Mouse (Mus musculus): ENCODE measurements around the gene Tbc1d25. TPM values are rescaled to one million over a fixed set of nuclear protein-coding genes. Genes with fewer than 3 reads are reported as not detected.

Gene Tbc1d25
- polyA plus RNA-seq (2012; ENCODE audit: low replicate concordance): 4.5 and 7.7 TPM in 2 replicates

DNA sequence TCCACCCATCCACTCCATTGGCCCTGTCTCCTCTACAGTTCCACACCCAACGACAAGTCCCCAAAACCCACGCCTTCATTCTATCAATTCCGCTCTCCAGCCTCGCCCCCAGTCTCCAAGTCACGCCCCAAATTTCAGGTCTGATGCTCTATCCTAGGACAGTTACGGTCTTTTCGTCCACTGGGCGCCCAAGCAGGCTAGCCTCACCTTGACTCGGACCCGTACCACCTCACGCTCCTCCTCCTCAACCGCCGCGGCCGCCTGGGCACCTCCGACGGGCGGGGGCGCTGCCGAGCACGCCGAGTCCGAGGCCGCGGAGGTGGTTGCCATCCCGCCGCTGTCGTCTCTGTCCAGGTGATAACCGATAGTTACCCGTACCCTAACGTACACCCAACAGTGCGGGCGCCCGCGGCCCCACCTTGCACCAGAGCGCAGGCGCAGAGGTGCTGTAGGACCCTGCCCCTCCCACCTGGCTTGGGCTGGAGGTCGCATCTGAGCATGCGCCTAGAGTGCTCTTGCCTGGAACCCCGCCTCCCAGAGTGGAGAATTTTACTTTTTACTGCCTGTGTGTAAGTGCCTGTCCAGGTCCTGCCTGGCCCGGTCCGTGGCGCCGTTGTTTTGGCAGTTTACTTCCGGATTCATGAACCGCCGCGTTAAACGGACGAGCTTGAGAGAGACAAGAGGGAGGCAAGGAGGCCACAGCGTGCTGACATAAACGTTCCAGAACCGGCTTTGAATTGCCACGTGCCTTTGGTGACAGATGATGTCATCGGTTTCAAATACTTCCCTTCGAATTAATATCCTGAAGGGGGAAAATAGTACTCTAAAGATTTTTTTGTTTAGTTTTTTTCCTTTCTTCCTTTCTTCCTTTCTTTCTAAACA, at the start of gene Tbc1d25:
Tbc1d25 (minus strand) TSS at position 678 of the 882 bp plus-strand sequence.

DNA sequence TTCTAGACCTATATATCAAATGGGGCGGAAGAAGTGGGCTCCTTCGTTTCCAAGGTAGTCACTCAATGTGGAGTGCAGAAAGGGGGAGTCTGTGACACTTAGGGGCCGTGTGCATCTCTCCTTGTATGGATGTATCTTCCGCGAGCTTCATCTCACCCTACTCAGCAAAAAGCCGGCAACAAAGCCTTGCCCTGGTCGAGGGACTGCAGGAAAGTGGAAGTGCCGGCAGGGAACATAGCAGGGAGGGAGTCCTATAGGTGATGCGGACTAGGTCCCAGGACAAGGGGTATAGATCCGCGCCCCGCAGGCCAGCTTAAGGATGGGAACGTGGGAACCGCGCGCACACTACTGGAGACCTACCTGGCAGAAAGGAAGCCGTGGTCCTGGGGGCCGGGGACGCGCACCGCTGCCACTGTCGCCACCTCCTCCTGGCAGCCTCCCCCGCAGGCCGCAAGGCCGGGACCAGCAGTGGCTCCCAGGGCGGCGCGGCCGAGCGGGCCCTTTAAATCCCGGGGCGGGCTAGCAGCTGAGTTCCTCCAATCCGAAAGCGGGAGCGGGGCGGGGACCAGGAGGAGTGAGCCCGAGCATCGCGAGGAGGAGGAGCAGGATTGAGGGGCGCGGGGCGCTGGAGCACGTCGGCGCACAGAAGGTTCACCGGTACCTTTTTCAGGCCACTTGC, 30.2 kb upstream of the Tbc1d25 start, which contains the start of gene Porcn:
Porcn (minus strand) TSS at position 511 of the 679 bp plus-strand sequence.

DNA sequence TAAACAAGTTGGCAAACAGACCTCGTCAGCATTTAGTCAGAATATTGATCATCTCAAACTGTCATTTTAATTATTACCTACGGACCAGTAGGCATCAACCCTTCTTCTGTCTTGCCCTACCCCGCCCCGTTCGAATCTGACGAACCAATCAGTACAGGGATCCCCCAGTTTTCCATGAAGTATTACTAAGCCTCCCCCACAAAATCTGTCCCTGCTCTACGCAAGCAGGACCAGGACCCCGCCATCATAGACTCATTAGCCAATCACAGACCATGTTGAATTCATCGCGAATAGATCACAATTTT, 17.4 kb upstream of the Tbc1d25 start, which contains the start of gene Ebp:
Ebp (minus strand) TSS at position 94 of the 305 bp plus-strand sequence.

DNA sequence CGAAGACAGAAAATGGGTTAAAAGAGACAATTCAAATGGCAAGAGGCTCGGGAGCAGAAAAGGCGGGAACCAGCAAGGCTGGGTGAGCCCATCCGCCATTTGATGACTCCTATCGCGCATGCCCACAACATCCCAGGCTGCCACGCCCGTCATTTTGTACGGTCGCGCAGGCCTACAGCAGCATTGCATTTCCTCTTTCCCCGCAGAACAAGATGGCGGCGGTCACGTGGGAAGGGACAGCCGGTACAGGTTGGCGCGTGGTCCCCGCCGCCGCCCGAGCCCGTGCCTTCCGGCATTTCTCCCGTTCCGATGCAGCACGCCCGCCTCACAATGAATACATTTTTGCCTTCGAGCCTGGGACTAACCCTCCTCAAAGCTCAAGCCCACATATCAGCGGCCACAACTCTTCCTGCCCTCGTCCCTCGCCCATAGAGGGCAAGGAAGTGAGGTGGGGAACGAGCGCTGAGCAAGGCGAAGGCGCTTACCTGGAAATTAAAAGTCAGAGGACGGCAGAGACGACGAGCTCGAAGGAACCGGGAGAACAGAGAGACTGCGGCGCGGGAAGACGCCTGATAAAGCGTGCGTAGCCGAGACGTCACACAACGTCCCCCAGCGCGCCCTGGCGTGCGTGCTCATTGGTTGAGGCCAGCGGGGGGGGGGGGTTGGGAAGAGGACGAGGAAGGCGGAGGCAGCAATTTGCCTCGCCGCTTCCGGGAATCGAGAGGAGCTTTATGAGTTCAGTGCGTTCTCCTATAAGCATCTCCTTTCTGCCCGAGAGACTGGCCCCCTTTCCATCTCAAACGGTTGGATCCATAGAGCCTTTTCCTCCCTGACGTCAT, 30.6 kb downstream of the Tbc1d25 start, which contains the start of gene Rbm3:
Rbm3 (minus strand) TSS at position 728 of the 839 bp plus-strand sequence.

DNA sequence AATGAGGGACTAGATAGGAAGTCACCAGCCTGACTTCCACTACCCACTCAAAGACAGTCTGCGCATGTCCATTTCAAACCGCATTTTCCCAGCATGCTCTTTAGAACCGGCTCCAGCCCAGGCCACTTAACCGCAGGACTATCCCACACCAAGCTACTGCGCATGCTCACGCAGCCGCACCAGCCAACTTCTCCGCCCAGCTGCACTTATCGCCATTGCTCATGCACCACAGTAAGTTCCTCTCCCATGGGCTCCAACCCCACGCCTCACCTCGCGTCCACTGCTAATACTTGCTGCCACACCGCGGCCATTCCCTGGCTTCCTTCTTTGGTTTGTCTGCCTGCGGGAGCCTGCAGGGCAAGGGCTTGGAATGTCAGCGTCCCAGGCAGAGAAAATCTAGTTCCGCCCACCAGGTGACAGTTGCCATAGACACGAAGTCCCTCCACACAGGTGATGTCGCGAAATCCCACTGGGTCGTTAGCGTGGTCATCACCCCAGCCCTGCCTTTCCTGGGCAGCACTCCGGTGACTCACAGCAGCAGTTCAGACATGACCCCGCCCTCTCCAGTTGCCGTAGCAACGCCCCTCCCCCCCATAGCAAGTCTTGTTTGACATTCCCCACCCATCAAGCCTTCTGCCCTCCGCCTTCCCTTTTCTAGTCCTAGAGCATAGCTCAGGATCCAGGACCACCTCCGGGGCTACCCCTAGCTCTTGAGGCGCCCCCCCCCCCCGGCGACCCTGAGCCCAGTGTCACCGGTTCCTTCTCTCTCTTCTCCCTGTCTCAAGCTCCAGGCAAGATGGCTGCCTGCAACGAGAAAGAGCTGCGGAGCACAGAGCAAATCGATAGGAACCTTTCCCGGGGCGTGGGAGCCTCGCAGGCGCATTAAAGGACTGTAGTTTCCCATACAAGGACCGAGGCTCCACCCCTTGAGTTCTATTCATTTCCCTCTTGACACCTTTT, 43.7 kb downstream of the Tbc1d25 start, which contains the start of gene Wdr13:
Wdr13 (minus strand) TSS at position 876 of the 960 bp plus-strand sequence.

Other genes starting within 250 kb of the Tbc1d25 start
- not detected in 2 replicates for gene Eras, start 247.6 kb downstream of the Tbc1d25 start, polyA plus RNA-seq (2012; ENCODE audit: low replicate concordance)
- 10.1 and 14.4 TPM in 2 replicates for gene Hdac6, start 228.3 kb downstream of the Tbc1d25 start, polyA plus RNA-seq (2012; ENCODE audit: low replicate concordance)
- gene Gata1, start 198.1 kb downstream of the Tbc1d25 start, polyA plus RNA-seq (2012; ENCODE audit: low replicate concordance): 2.1 and 24.9 TPM in 2 replicates
- gene Glod5, start 157.7 kb downstream of the Tbc1d25 start, polyA plus RNA-seq (2012; ENCODE audit: low replicate concordance): not detected in 2 replicates
- gene Suv39h1, start 101.4 kb downstream of the Tbc1d25 start, polyA plus RNA-seq (2012; ENCODE audit: low replicate concordance): 4.5 and 8.5 TPM in 2 replicates
- gene Was, start 85.7 kb downstream of the Tbc1d25 start, polyA plus RNA-seq (2012; ENCODE audit: low replicate concordance): 203 and 558 TPM in 2 replicates
- 35.6 and 35.9 TPM in 2 replicates for gene Wdr13, start 43.3 kb downstream of the Tbc1d25 start, polyA plus RNA-seq (2012; ENCODE audit: low replicate concordance)
- 29.3 and 167 TPM in 2 replicates for gene Rbm3, start 30.3 kb downstream of the Tbc1d25 start, polyA plus RNA-seq (2012; ENCODE audit: low replicate concordance)
- gene Ebp, start 17.3 kb upstream of the Tbc1d25 start, polyA plus RNA-seq (2012; ENCODE audit: low replicate concordance): 2.5 and 5.4 TPM in 2 replicates
- gene Porcn, start 30.3 kb upstream of the Tbc1d25 start, polyA plus RNA-seq (2012; ENCODE audit: low replicate concordance): 1.2 and 1.5 TPM in 2 replicates
- gene Ftsj1, start 76.2 kb upstream of the Tbc1d25 start, polyA plus RNA-seq (2012; ENCODE audit: low replicate concordance): 8.0 and 8.3 TPM in 2 replicates
- gene Slc38a5, start 95.0 kb upstream of the Tbc1d25 start, polyA plus RNA-seq (2012; ENCODE audit: low replicate concordance): 0.38 and 35.8 TPM in 2 replicates
- not detected in 2 replicates for gene Ssxb10, start 151.2 kb upstream of the Tbc1d25 start, polyA plus RNA-seq (2012; ENCODE audit: low replicate concordance)
- gene Ssxb9, start 190.8 kb upstream of the Tbc1d25 start, polyA plus RNA-seq (2012; ENCODE audit: low replicate concordance): not detected in 2 replicates
- not detected in 2 replicates for gene Ssxb1, start 237.1 kb upstream of the Tbc1d25 start, polyA plus RNA-seq (2012; ENCODE audit: low replicate concordance)

All from hematopoietic multipotent progenitor cell, adult 10-12 weeks (in vitro differentiated cells).